Comparison of ENCODE assay signal across 8 mouse cellular contexts in genomic region chr3:137918932-137919311, GRCm38 (mm10). TPM values are rescaled to one million over a fixed set of nuclear protein-coding genes. Genes with fewer than 3 reads are reported as not detected.
DNase-seq lines count a peak whose midpoint lies in the region; ATAC-seq lines count a peak whose summit lies in the region.

No protein-coding gene starts in this region.

- 13% methylated on average over 6 of the region's 6 CpGs for WGBS in forebrain, embryonic 14.5 days
- 12% methylated on average over 6 of the region's 6 CpGs for WGBS in midbrain, embryonic 16.5 days

- 0 out of 2 replicates have a peak overlapping the region, but pooled peaks have one; percentile 85 for H3K27ac ChIP-seq in forebrain, embryonic 14.5 days (ENCODE audit: low read depth, low read length)
- peak overlapping the region; percentile 86 for H3K27ac ChIP-seq in midbrain, embryonic 16.5 days (ENCODE audit: low read length)

- no peaks in the 10 kb centered on the region for H3K27me3 ChIP-seq in forebrain, embryonic 14.5 days (replicated peaks; ENCODE audit: control insufficient read depth, insufficient read depth, low read length)
- no peaks in the 10 kb centered on the region for H3K27me3 ChIP-seq in midbrain, embryonic 16.5 days (ENCODE audit: control insufficient read depth, insufficient read depth, low read depth, low read length)

- DNase-seq in layer of hippocampus, adult 9-11 months: peak; percentile 35
- DNase-seq in layer of hippocampus, adult 11-12 months (ENCODE audit: low spot score): no peak
- DNase-seq in adipocyte (ENCODE audit: low spot score): peak; percentile 43
- DNase-seq in forebrain, embryonic 14.5 days (ENCODE audit: low spot score): no peak
- DNase-seq in left cerebral cortex, adult 9 months (ENCODE audit: low spot score in 2 of 2): peak; percentile 31 to 40
- DNase-seq in c-Kit-positive CD71-positive TER-119-positive erythroid progenitor cells, embryonic 14.5 days (ENCODE audit: low spot score): no peak
- DNase-seq in spleen, postnatal 4 days (ENCODE audit: low spot score in 2 of 2): no peak

- peak; percentile 22 for ATAC-seq in forebrain, embryonic 14.5 days
- ATAC-seq in midbrain, embryonic 16.5 days: peak; percentile 57

- H3K4me3 ChIP-seq in forebrain, embryonic 14.5 days (ENCODE audit: low read depth, low read length): peak overlapping the region; percentile 87
- H3K4me3 ChIP-seq in midbrain, embryonic 16.5 days (ENCODE audit: low read depth, low read length): peak overlapping the region; percentile 91

- peak overlapping the region; percentile 83 for H3K9ac ChIP-seq in forebrain, embryonic 14.5 days (ENCODE audit: low read length)
- H3K9ac ChIP-seq in midbrain, embryonic 16.5 days (ENCODE audit: low read depth, low read length): peak overlapping the region; percentile 86

- H3K4me2 ChIP-seq in forebrain, embryonic 14.5 days (ENCODE audit: low read length): peak overlapping the region; percentile 83
- H3K4me2 ChIP-seq in midbrain, embryonic 16.5 days (ENCODE audit: low read length): peak overlapping the region; percentile 92

- peaks cover 16% of the 10 kb centered on the region for H3K4me1 ChIP-seq in forebrain, embryonic 14.5 days (ENCODE audit: control insufficient read depth, insufficient read depth, low read length)
- H3K4me1 ChIP-seq in midbrain, embryonic 16.5 days (ENCODE audit: control insufficient read depth, insufficient read depth, low read length): peaks cover 24% of the 10 kb centered on the region

- peaks cover 25% of the 10 kb centered on the region for H3K36me3 ChIP-seq in forebrain, embryonic 14.5 days (ENCODE audit: control insufficient read depth, insufficient read depth, low read length)
- H3K36me3 ChIP-seq in midbrain, embryonic 16.5 days (ENCODE audit: control insufficient read depth, insufficient read depth, low read length): peaks cover 5% of the 10 kb centered on the region; the same call in 1 of the 2 replicates

- no peaks in the 10 kb centered on the region for H3K9me3 ChIP-seq in forebrain, embryonic 14.5 days (replicated peaks; ENCODE audit: control insufficient read depth, low read length)
- no peaks in the 10 kb centered on the region for H3K9me3 ChIP-seq in midbrain, embryonic 16.5 days (replicated peaks; ENCODE audit: control insufficient read depth, low read length, poor library complexity, severe bottlenecking)

RNA-seq across cellular contexts. Expression of gene Lamtor3, which starts 0.6 kb away (rescaled TPM):
- 143 and 153 TPM in 2 replicates for polyA plus RNA-seq in forebrain, embryonic 14.5 days (2014; fragmentation: Nextera tagmentation; extraction: Ambion mirVana)
- 132 and 133 TPM in 2 replicates for polyA plus RNA-seq in midbrain, embryonic 16.5 days (2015; fragmentation: Nextera tagmentation; extraction: Ambion mirVana)

RNA-seq across cellular contexts. Expression of gene Dnajb14, which starts 51.4 kb away (rescaled TPM):
- 6.3 and 9.1 TPM in 2 replicates for polyA plus RNA-seq in forebrain, embryonic 14.5 days (2014; fragmentation: Nextera tagmentation; extraction: Ambion mirVana)
- 13.4 and 14.3 TPM in 2 replicates for polyA plus RNA-seq in midbrain, embryonic 16.5 days (2015; fragmentation: Nextera tagmentation; extraction: Ambion mirVana)

RNA-seq across cellular contexts. Expression of gene H2afz, which starts 54.6 kb away (rescaled TPM):
- polyA plus RNA-seq in forebrain, embryonic 14.5 days (2014; fragmentation: Nextera tagmentation; extraction: Ambion mirVana): 1,646 and 1,983 TPM in 2 replicates
- 652 and 731 TPM in 2 replicates for polyA plus RNA-seq in midbrain, embryonic 16.5 days (2015; fragmentation: Nextera tagmentation; extraction: Ambion mirVana)

Comparison
In these comparisons a context has a peak if more than half of its experiments do, and no peak if none do; other contexts are left out.
1. DNase-seq: peak in layer of hippocampus, adult 9-11 months (single experiment), adipocyte (single experiment) and left cerebral cortex, adult 9 months (2 of 2); none in layer of hippocampus, adult 11-12 months (single experiment), forebrain, embryonic 14.5 days (single experiment), c-Kit-positive CD71-positive TER-119-positive erythroid progenitor cells, embryonic 14.5 days (single experiment) and spleen, postnatal 4 days (0 of 2).